Mouse (Mus musculus) adipocyte (in vitro differentiated cells): Measurements from ENCODE around the gene Akr1cl.
"Not testable (repeated sequence)": the region's sequence is repeated elsewhere in the genome, so short reads cannot be mapped to it uniquely, and the experiment has no call there.

Experiments used
- DNase-seq: peaks from one replicate; pipeline ENCODE4 v3.0.0-alpha.2; 2016; ENCODE audit warnings: low spot score

The Akr1cl gene

DNA sequence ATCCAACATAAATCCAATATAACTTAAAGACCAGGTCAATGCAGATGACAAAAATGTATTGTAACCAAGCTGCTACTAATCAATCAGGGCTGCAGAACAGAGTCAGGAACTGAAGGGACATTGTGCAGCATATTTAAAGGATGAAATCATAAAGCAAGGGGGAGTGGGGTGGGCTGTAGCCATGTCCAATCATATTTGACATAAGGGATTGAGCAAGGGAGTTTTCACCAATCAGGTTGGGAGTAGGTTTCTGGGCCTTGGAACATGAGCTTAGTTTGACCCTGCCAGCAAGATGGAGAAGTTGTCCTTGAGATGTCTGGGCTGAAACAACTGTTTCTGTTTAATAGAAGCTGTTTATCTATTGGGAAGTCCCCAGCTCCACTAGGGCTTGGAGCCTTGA, at the start of gene Akr1cl:
Gene Akr1cl, minus strand, starts transcription at position 119 of the 400 bp plus-strand sequence.
- DNase-seq = peak; percentile 14

DNA sequence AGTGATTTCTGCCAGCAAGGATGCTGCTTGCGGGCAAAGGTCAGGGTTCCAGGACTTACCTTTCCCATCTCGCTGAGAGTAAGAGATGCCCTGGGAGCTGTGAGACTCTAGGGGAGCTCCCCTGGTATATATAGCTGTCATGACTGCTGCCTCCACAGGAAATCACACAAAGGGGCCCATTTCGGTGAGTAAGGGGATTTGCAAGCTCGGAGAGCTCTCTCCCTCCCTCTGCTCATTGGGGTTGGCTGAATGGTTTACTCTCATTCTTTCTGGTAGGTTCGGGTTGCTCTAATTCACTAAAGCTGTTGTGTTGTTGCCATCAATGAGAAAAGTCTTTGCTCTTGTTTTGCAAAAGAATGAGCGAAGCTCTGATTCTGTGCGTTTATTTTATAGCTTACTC, 49.6 kb upstream of the Akr1cl start, which contains the start of gene Crygb:
Gene Crygb, minus strand, starts transcription at position 101 of the 400 bp plus-strand sequence.
- DNase-seq = no peak

DNA sequence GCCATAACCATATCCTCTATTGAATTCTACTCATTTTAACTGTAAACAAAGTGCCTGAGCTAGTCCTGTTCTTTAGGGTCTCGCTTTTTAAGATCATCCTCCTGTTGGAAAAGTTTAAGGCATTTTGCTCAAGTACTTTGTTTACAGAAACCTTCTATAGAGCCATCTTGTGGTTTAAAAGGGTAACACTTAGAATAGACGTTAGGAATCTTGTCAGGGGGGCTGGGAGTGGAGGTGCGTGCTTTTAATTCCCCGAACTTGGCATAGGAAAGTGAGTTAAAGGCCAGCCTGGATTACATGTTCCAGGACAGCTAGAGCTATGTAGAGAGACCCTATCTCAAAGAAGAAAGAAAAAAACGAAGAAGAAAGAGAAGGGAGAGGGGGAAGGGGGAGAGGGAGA, 43.0 kb upstream of the Akr1cl start:
- DNase-seq = peak; percentile 24

DNA sequence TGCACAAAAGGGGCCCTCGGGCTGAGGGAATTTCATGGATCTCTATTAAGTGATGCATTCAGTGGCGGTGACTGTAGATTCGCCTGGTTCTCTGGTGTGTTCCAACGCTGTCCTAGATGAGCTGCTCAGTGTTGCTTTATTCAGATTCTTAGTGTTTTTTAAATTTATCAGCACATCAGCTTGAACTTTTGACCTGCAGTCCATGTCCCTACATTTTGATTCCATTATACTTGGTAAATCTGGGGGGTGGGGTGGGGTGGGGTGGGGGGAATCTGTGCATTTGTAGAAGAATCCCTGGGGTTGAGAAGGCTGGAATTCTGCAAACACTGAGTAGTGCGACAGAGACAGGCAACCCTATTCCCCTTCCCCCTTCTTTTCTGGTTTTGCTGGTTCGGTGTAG, 41.0 kb upstream of the Akr1cl start, which contains the start of gene Crygc:
Gene Crygc, minus strand, starts transcription at position 101 of the 400 bp plus-strand sequence.
- DNase-seq = no peak

DNA sequence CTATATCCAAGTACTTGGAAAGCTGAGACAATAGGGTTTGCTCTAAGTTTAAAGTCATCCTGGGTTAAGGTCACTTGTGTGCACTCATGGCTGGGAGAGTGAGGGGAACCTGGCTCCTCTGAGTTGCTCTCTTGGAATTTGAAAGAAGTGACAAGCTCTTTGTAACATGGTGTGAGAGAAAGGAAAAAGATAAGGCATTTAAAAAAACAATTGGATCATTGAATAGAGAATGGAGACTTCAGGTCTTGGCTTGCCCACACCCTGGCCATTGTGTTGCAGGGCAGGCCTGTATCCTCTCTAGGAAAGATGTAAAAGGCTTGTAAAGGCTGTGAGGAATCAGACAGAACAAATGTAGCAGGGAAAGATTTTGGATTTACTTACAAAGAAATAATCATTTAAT, 35.3 kb upstream of the Akr1cl start:
- DNase-seq = no peak

DNA sequence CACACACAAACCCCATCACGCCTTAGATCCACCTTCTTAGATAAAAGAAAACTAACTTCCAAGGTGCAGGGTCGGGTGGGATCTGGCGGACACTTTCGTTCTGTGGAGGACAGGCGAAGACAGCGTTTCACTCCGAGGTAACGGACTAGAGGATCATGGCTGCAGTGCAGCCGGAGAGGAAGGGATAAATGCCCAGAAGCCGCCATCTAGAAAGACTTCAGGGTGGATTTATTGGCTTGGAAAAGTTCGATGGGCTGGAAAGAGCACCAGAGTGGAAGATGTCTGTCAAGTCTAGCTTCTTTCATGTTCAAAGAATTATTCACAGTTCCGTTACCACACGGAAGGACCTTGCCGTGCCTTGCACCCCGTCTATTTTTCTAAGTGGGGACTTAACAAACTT, 31.6 kb upstream of the Akr1cl start:
- no peak for DNase-seq

DNA sequence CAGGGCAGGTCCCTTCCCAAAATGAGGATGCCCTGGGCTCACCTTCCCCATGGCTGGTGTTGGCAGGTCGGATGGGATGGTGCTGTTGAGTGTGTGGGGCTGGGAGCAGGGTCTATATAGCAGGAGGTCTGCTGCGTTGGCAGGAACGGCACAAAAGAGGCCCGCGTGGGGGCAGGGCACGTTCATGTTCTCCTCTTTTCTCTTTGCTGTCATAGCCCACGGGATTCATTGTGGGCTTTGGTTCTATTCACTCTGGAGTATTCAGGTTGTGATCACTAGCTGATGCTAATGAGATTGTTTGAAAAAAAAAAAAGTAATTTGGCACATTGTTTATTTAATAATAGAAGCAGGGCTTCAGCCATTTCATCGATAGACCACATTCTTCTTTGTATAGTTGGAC, 30.8 kb upstream of the Akr1cl start, which contains the start of gene Crygd:
Gene Crygd, minus strand, starts transcription at position 101 of the 400 bp plus-strand sequence.
- DNase-seq = no peak

DNA sequence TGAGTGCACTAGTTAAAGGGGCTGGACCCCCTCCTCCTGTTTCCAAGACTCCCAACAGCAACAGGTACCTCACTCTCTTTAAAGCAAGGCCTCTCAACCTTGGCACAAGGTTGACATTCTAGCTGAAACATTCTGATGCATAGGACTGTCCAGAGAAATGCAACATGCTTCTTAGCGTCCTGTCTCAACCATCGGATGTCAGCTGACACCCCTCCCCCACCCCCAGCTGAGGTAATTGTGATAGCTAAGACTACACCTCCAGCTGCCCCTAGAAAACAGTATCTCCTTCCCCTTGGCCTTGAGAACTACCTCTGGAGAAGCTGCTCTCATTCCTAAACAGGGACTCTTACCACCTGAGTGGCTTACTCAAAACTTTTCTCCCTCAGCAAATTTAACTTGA, 19.6 kb upstream of the Akr1cl start:
- DNase-seq = no peak

DNA sequence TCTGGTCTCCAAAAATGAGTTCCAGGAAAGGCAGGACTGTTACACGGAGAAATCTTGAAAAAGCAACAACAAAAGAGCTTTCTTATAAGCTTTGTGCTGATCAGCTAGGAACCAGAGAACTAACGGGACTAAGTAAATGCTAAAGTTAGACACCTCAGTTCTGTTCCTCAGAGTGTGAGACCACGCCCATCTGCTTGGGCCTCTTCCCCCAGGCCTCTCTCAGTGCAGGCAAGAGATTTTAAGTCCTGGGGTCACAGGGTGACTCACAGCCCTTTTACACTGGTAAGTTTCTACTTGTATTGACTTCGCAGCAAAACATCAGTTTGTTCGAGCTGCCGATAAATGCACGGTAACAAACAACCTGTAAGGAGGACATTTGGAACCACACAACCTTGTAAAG, 19.1 kb upstream of the Akr1cl start:
- DNase-seq = no peak

DNA sequence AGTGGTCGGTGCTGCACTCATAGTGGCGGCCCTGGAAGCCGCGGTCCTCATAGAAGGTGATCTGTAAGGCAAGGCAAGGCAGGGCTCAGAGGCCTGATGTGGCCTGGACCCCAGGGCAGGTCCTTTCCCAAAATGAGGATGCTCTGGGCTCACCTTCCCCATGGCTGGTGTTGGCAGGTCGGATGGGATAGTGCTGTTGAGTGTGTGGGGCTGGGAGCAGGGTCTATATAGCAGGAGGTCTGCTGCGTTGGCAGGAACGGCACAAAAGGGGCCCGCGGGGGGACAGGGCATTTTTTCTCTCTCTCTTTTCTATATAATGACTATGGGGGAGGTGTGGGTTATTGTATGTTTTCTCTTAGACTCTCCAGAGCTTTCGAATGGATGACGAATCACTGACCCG, 18.4 kb upstream of the Akr1cl start, which contains the start of gene Cryge:
Gene Cryge, minus strand, starts transcription at position 198 of the 400 bp plus-strand sequence.
- not testable (repeated sequence) for DNase-seq

DNA sequence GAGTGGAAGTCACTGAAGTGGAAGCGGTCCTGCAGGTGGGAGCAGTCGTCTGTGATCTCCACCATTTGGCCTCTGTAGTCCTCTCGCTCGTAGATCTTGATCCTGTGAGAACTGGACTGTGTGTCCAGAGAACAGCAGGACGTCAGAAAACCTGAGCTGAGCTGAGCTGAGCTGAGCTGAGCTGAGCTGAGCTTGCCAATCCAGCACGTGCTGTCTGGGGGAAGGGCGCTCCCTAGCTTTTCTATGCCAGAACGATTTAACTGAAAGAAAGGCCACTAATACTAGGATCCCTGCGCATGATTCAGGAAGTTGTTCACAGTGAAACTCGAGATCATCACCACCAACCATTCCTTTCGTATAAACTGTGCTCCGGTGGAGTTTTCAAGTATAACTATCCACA, 16.2 kb upstream of the Akr1cl start:
- DNase-seq = peak; percentile 33

DNA sequence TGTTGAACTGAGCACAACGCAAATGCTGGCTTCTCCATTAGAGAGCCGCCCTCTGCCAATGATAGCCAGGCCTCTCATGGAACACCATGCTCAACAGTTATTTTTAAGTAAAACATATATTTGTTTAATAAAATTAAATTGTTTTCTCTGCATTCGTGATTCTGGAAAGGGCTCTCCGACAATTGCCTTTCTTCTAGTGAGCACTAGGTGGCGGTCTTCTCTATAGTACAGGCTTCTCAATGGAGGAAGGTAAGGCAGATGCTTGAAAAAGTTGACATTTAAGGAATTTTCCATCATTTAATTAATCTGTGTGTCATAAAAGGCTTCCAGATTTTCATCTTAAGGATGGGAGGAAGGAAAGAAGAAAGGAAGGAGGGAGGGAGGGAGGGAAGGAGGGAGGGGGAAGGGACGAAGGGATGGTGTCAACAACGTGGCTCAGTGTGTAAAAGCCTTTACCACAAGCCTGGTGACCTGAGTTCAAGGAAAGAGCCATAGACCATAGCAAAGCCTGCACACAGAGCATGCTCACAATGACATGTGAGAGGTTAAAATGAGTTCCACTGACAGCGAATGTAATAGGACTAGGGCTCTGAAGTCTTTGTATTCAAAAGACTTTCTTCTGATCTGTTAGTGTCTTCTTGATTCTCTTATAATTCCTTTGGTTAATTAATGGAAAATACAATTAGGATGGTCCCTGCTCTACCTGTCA, 14.0 kb upstream of the Akr1cl start:
- DNase-seq = peak; percentile 63

DNA sequence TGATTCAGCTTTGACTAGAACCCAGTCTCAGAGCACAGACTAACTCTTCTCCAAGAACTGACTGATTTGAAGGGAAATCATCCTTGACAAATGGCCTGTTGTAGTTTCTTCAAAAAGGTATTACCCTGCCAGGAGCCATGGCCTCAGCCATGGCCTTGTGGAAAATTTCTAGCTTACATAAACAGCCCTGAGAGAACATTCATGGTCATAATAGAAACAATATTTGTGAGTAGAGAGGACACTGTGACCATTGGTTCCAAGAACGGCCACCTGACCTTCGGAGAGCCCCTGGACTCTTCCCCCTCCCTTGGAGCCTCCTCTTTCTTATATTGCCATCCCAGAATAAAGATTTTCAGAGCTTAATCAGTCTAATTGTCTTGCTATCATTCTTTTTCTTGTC, 10.9 kb upstream of the Akr1cl start:
- DNase-seq = no peak

DNA sequence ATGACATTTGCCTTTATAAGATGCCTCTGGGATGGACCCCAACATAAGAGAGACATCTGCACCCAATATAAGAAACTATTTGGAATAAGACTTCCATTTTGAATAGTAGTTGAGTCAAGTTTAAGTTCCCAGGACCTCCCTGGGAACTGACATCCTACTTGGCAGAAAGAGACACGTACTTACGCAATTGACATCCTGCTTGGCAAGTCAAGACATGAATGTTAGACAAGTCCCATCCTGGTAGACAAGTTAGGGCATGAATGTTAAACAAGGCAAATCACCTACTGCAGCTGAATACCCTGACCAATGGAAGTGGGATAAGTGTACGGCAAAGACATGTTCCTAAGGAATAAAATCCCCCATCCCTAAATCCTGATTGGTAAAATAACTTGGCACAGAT, 9.3 kb upstream of the Akr1cl start:
- DNase-seq = peak; percentile 82

DNA sequence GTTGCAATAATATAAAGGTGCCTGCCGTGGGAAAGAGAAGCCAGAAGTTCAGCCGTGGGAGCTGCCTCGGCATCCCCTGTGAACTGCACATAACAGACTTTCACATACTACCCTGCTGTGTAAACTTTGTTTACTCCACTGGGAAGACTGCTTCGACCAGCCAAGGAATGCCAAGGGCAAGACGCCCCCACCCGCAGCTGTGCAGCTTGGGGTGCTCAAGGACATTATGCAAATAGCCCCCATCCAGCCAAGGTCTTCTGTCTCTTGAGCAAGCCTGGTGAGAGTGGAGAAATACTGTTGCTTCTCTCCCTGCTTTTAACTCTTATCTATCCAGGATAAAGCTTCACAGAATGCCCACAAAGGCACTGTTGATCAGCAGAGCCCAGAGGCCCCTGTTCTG, 8.2 kb upstream of the Akr1cl start:
- peak; percentile 75 for DNase-seq

DNA sequence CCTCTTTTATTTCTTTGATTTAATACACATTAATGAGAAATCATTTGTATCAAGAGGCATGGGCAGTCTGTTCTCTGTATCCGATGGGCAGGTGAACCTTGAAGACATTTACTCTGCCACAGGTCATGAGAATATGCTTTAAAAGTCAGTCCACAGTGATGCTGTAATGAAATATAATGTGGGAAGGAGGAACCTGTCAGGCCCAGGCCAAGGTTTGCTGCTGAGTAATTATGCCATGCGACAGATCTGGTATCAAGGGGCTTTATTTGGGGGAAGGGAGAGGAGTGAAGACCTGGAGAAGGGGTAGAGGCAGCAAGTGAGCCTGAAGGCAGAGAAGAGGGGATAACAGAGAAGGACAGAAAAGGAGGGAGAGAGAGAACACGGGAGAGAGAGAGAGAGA, 7.1 kb upstream of the Akr1cl start:
- DNase-seq = no peak

DNA sequence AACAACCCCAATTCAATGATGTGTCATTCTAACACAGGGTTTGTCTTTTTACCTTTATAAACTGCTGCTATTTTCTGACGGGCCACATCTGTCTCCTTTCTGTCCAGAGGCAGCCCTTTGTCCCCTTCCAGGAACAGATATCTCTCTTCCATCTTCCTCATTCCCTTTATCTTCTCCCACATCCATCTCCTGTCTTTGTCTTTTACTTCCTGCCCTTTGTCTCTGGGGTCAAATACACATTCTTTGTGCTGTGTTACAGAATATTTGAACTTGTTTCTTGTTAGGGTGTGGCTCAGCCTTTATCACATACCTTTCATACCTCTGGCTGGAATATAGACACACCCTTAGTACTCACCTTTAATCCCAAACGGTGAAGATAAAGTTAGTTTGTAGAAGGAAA, 5.0 kb upstream of the Akr1cl start:
- DNase-seq = no peak

DNA sequence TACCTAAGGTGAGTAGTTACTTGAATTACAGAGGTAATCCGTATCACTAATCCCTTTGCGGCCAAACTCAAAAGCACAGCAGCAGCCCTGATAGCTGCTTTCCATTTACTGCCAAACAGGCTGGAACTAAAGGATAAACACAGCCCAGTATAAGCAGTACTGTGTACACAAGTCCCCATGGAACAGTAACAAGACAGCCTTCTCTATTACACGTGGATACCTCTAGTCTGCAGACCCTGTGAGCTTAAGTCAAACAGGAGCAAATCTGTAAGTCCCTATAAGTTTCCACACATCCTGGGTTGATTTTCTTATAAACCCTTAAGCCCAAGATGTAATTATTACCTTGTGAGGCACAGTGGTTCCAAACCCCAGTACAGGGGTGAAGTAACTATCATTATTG, 3.0 kb upstream of the Akr1cl start:
- no peak for DNase-seq

DNA sequence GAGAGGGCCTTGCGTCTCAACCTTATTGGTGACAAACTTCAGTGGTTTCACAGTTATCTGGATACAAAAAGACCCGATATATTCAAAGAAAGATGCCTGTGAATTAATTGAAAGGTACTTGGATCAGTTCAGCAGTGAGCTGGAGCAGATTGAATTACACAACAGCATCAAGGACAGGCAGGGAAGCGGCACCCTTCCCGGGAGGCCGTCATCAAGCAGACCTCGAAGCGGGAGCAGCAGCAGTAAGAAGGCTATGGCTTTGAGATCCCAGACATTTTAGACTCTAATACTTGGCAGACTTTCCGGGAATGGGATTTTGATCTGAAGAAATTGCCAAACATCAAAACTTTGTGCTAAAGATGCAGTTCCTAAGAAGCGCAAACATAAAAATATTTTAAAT, 4.4 kb downstream of the Akr1cl start:
- DNase-seq = no peak

DNA sequence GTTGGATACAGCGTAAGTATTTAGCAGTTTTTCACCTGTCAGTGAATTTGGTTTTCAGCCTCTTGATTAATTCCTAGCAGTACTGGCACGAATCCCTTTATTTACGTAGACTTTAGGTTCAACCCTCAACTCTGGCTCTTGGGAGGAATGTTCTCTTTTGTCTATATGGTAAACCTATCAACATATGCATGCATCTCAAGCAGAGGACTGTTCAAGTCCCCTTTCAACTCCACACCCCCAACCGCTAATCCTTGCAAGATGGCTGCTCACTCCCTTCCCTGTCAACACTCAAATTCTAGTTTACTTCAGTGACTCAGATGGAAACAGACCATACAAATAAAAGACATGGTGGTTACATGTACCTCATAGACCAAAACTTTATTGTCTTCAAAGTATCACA, 19.8 kb downstream of the Akr1cl start:
- DNase-seq = no peak

DNA sequence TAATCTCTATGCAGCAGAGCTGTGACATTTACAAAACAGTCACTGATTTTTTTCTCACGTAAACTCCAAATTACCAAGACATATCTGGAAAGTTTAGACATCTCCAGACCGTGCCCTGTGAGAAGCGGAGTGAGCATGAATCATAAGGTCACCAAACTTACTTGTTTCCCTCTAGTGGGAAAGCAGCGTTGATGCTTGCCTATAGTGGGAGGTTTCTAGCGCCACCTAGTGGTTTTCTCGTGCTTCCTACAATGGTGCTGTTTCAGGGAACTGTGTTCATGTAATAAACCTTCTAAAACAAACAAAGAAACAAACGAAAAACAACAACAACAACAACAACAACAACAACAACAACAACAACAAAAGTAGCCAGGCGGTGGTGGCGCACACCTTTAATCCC, 22.4 kb downstream of the Akr1cl start:
- DNase-seq = peak; percentile 93

DNA sequence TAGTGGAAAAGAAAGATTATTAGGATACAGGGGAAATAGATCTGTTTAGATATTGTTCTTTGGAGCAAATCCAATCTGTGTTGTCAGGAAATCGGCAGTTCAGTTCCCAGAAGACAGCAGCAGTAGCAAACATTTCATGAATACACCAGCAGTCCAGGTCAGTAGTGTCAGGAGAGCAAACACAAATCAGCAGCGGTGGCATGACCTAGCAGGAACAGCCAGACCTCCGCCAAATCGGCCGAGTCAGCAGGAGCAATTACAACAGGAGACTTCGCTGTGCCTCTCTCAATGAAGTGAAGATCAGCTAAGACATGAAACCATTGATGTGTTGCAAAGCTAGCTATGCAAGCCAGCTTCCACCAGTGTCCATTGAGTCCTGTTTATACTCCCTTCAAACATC, 27.0 kb downstream of the Akr1cl start:
- DNase-seq = no peak

DNA sequence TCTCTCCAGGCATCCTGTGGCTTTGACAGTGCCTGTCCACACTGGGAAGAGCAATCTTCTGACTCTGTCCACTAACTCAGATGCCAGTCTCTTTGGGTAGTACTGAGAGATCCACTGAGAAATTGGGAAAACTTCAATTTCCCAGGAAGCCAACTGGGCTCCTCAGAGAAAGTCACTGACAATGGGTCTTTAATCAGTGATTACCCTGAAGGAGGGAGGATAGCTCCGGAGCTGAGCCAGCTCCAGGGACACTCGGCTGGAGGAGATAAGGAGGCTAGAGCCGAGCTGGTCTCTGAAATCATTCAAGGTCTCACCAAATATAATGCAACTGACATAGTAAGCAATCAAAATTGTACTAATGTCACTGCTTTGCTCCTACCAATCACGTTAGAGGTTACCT, 28.0 kb downstream of the Akr1cl start:
- DNase-seq = no peak

DNA sequence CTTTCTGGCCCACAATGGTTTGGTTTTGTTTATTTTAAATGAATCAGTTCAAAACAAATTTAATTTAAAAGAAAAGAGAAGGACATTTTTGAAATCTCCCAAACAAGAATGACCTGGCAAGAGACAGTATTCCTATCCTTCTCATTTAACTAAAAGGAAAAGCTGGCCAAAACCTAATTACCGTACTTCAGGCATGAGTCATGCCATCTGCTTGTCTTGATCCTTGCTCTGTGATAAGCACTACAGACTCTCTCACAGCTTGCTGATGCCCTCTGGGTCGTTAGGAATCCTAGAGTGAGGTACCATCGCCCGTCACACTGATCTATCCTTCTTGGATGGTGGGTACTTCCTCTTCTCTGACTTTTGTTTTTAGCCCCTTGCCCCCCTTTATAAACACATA, 39.4 kb downstream of the Akr1cl start:
- DNase-seq = no peak
